Mouse (Mus musculus): Measurements from ENCODE around the gene Glipr1l3.
"Not testable (repeated sequence)": the region's sequence is repeated elsewhere in the genome, so short reads cannot be mapped to it uniquely, and the experiment has no call there.

DNA sequence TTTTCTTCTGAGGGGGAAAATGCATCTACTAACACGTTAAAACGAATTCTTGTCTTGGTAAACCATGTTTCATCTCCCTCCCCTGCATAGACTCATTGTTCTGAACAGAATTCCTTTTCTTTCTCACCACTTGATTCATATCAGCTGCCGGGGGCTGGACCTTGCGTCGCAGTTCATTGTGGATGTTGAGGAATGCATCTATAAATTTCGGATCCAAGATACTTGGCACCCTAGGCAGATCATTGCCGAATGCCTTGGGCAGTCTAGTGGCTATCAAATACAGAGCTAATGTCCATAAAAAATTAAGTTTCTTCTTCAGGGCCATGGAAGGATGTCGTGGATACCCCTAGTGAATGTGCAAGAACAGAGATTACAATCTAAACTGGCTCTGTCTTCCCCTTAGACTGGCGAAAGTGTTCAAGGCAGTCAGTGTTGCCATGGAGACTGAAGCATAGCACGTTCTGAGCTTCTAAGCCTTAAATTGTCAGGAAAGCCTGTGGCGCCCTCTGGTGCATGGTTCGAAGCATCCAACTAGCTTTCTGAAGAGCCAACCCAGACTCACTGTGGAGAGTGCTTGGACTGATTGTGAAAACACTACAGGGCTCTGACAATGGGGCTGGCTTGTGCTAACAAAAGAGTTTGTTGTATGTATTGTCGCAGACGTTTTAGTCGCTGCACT is at the start of gene Glipr1l3:
- not testable (repeated sequence) for TF ChIP-seq POLR2A (IDR thresholded peaks at IDR 0.05; ENCODE audit: control insufficient read depth, extremely low read depth, insufficient read depth, low read length, poor library complexity); CTCF (IDR thresholded peaks at IDR 0.05; ENCODE audit: borderline replicate concordance, control insufficient read depth, extremely low read depth, insufficient read depth, low read length, poor library complexity)
